Mouse (Mus musculus) adrenal gland, postnatal 36 days (tissue): ENCODE data around the gene Wdr54. TPM values are rescaled to one million over a fixed set of nuclear protein-coding genes. Genes with fewer than 3 reads are reported as not detected.
A peak's percentile ranks its signal among the peaks of the same experiment; 100 is the strongest.

Experiments
- DNase-seq, 2 experiments: peaks; one replicate each; pipeline ENCODE4 v3.0.0; 2021; ENCODE audit warnings: mixed read lengths in 1 of 2
- total RNA-seq, 2 experiments: library from RNA; stranded (reverse); gene quantifications; 2 replicates each; pipeline ENCODE4 v1.2.3; 2021

Gene Wdr54
- total RNA-seq, 2 experiments from 2014 or later = 1.8 to 3.1 TPM

DNA sequence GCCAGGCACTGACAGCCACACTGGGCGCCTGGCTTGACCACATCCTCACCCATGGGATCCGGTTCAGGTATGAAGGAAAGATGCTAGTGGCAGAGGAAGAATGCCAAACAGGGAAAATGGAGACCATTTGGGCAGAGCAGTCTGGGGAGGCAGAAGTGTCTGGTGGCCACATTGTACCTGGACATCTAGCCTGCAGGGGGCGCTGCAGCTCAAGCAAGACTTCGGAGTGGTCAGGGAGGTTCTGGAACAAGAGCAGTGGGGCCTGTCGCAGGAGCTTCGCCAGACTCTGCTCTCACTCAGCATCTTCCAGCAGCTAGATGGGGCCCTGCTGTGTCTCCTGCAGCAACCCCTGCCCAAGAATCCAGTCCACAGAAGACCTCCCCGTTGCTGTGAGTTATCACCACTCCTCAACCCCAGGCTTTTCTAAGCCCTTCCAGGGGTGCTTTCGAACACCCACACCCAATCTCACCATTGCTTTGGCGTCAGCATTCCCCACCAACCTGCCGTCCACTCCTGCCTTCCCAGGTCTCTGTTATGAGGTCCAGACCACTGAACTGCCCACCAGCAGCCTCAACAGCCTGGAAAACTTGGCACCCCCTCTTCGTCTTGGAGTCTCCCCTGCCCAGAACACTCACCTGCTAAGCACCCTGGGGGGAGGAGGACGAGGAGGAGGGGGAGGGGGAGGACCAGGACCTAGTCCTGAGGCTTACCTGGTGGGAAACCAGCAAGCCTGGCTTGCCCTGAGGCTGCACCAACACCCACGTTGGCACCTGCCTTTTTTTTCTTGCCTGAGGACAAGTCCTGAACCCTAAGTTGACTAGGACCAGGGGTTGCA, 48.4 kb downstream of the Wdr54 start:
- DNase-seq = peak; percentile 87 to 89

DNA sequence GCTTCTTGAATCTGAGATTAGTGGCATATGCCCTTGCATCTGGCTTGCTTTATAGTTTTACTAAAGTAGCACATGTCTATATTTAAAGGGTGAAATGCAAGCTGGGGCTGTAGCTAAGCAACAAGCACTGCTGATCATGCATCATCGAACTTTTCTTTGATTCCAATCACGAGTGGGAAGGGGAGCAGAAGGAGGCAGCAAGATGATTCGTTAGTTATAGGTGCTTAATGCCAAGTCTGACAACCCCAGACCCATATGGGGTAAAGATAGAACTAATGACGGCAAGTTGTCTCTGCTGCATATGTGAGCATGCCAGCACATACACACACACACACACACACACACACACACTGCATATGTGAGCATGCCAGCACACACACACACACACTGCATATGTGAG, 52.0 kb downstream of the Wdr54 start:
- no peak for DNase-seq

DNA sequence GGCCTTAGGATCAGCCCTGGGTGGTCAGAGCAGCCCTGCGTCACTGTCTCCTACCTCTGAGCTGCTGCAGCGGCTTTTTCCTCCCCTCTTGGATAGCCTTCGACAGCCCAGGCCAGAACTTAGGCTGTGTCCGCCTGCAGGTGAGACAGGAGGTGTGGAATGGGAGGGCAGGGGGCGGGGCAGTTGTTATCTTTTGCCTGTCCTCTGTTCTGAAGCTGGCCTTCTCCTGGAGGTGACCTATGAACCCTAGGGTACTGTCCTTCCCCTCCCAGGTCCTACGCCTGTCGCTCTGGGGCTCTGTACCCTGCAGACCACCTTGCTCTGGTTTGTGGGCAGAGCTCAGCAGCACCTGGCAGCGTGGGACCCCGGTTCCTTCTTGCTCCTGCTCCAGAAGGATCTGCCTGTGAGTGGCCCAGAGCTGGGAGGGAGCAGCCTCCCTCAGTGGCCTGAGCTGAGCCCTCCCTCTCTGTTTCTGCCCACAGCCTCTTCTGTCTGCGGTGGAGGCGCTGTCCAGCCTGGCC, 53.0 kb downstream of the Wdr54 start:
- no peak for DNase-seq

DNA sequence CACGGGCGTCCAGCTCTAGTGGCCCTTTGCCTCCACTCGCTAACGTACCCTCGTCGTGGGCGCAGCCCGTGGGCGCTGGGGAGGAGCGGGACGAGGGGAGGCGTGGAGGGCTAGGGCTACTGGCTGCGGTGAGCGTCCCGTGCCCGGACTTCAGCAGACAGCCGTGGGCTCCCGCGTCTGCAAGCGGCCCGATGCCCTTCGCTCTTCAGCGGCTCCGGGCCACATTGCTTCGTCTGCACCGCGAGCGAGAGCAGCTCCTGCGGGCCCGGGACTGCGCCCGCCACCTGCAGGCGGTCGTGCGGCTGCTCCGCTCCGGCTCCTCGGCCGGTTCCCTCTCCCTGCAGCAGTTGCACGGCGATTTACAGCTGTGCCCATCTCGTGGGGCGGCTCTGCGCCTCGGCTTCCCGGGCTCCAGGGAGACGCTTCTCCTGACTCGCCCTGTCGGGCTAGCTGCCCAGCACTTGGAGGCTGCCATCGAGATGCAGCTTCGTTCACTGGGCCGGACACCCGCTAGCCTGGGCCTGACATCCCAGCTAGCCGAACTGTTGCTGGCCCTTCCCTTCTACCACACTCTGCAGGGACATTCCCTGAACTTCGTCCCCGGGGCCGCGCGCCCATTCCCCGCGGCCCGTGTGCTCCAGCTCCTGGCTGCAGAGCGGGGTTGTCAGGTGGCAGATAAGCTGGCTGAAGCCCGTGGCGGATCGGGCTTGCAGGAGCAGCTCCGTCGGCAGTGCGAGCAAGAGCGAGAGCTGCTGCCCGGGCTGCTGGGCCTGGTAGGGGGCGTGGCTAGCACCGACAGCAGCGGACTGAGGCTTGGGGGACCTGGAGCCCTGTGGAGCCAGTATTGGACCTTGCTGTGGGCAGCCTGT, 54.3 kb downstream of the Wdr54 start:
- peak; percentile 80 to 88 for DNase-seq

DNA sequence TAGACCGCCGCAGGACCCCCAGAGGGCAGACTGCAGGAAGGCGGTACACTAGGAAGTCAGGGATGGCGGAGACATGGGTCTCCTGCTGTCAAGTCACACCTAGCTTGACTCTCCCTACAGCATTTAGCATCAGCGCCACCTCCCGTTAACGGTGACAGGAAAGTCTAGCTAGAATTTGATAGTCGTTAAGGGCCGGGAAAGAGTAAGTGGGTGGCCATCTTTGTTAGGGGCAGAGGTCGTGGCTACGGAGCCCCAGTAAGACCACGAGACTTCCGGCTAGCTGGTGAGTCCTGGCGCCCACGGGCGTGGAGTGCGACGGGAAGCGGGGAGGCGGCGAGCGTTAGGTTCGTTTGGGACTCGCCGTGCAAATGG, 54.9 kb downstream of the Wdr54 start, which contains the start of the genes Ccdc142 and Gm42688:
Gene Ccdc142, plus strand, starts transcription at position 286 of the 372 bp plus-strand sequence.
Gene Gm42688, plus strand, starts transcription at position 302 of the 372 bp plus-strand sequence.
- peak; percentile 92 for DNase-seq

Other genes starting within 250 kb of the Wdr54 start
- gene Sema4f, start 216.6 kb downstream of the Wdr54 start, total RNA-seq = under 1 TPM; 0.66 to 0.69 TPM
- gene M1ap, start 209.5 kb downstream of the Wdr54 start, total RNA-seq = under 1 TPM in 1 of 2 experiments, not detected in 1; 0.13 TPM
- 10 to 100 TPM in 1 of 2 experiments, 1 to 10 TPM in 1; 9.9 to 13.8 TPM for gene Dok1, start 122.9 kb downstream of the Wdr54 start, total RNA-seq
- 1 to 10 TPM; 3.3 to 3.5 TPM for gene Loxl3, start 122.2 kb downstream of the Wdr54 start, total RNA-seq
- 100 to 1,000 TPM; 173 to 185 TPM for gene Aup1, start 101.9 kb downstream of the Wdr54 start, total RNA-seq
- 10 to 100 TPM; 51.8 to 58.4 TPM for gene Htra2, start 101.1 kb downstream of the Wdr54 start, total RNA-seq
- 1 to 10 TPM; 2.0 to 2.9 TPM for gene Dqx1, start 98.6 kb downstream of the Wdr54 start, total RNA-seq
- gene Tlx2, start 86.1 kb downstream of the Wdr54 start, total RNA-seq = 1 to 10 TPM; 7.5 to 8.9 TPM
- 10 to 100 TPM; 30.9 to 38.9 TPM for gene Pcgf1, start 78.5 kb downstream of the Wdr54 start, total RNA-seq
- 10 to 100 TPM in 1 of 2 experiments, 1 to 10 TPM in 1; 7.9 to 15.5 TPM for gene Lbx2, start 70.0 kb downstream of the Wdr54 start, total RNA-seq
- gene Ccdc142, start 54.8 kb downstream of the Wdr54 start, total RNA-seq = 1 to 10 TPM; 3.6 to 4.1 TPM
- 1 to 10 TPM; 5.2 to 5.9 TPM for gene Gm42688, start 54.8 kb downstream of the Wdr54 start, total RNA-seq
- gene Mrpl53, start 47.4 kb downstream of the Wdr54 start, total RNA-seq = 100 to 1,000 TPM; 103 to 109 TPM
- gene Mogs, start 40.9 kb downstream of the Wdr54 start, total RNA-seq = 10 to 100 TPM; 58.3 to 77.1 TPM
- gene Wbp1, start 34.8 kb downstream of the Wdr54 start, total RNA-seq = 10 to 100 TPM; 69.8 to 90.1 TPM
- 10 to 100 TPM; 22.4 to 25.2 TPM for gene Ino80b, start 31.0 kb downstream of the Wdr54 start, total RNA-seq
- 10 to 100 TPM in 1 of 2 experiments, 1 to 10 TPM in 1; 5.1 to 14.0 TPM for gene Rtkn, start 20.9 kb downstream of the Wdr54 start, total RNA-seq
- under 1 TPM; 0.43 to 0.66 TPM for gene 1700003E16Rik, start within 50 bp of the Wdr54 start, total RNA-seq
- gene Dctn1, start 9.5 kb upstream of the Wdr54 start, total RNA-seq = 100 to 1,000 TPM; 127 to 132 TPM
- gene Slc4a5, start 63.4 kb upstream of the Wdr54 start, total RNA-seq = under 1 TPM; 0.07 to 0.17 TPM
- gene Mthfd2, start 169.5 kb upstream of the Wdr54 start, total RNA-seq = 10 to 100 TPM; 19.1 to 40.5 TPM
- gene Mob1a, start 169.6 kb upstream of the Wdr54 start, total RNA-seq = 10 to 100 TPM; 76.4 to 78.4 TPM
- gene Bola3, start 192.8 kb upstream of the Wdr54 start, total RNA-seq = 100 to 1,000 TPM; 177 to 218 TPM